Mouse (Mus musculus): ENCODE measurements at regions not wholly inside any gene's neighbourhood (a gene's known extent, or its start where the extent isn't known, plus 50 kb on each side); places are given as distances from the start of the nearest gene placed in this dataset.

DNA sequence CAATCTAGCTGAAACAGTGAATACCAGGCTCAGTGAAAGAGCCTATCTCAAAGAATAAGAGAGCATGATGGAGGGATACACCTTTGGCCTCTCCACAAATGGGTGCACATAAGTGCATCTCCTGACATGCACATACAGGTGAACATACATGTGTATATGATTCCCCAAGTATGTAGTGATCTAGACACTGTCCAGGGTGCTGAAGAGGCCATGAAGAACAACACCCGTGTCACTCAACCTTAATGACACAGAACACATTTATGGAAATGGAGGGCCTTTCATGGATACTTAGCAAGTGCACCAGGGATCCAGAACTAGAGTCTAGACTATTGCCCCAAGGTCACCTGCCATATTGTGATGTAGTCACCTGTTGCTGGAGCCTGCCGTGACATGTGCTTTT is 56.9 kb downstream of the Spata19 start:
- Histone ChIP-seq H3K36me3 (ENCODE audit: control insufficient read depth, insufficient read depth, low read length) (no peaks in the 10 kb centered on the region), H3K27ac (ENCODE audit: low read depth, low read length) (no peak overlapping the region), H3K27me3 (ENCODE audit: control insufficient read depth, insufficient read depth, low read length) (no peaks in the 10 kb centered on the region), H3K4me2 (ENCODE audit: low read depth, low read length) (no peak overlapping the region), H3K4me3 (ENCODE audit: low read depth, low read length) (no peak overlapping the region), H3K9ac (replicated peaks; ENCODE audit: low read depth, low read length) (no peak overlapping the region), H3K9me3 (ENCODE audit: control insufficient read depth, low read length) (no peaks in the 10 kb centered on the region), H3K4me1 (ENCODE audit: control insufficient read depth, insufficient read depth, low read length) (no peaks in the 10 kb centered on the region)
- WGBS = 88% methylated on average over 2 of the region's 2 CpGs
- ATAC-seq (ENCODE audit: low read depth) = no peak

DNA sequence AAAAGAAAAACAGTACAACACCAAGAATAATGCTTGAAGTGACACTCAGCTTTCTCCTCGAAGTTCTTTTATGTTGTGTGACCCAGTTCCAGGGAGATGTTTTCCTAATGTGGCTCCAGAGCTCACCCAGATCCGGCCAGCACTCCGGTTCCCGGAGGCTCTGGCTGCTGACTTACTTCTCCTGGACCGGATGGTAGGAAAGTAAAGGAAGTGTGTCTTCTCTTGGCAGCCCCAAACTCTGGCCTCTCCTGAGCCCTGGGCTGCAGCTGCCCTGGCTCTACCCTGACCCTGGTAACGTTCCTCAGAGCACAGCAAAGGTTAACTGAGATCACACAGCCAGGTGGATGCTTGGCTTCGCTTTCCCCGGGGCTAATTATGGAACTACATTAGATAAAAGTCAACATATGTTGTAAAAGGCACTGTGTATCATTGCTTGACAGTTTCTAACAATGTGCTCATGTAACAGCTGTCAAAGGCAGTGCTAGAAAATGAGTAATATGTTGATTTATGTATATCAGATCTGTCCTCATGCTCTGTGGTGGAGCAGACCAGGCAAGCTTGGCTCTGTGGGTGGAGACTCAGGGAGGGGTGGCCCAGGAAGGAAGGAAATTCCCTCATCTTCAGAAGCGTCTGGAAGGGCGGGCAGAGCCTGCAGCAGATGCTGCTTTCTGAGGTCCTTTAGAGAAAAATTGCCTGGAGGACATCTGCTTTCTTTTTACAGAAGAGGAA is 57.5 kb downstream of the Spata19 start:
- H3K27ac ChIP-seq (ENCODE audit: low read depth, low read length) = no peak overlapping the region
- no peaks in the 10 kb centered on the region for H3K4me1 ChIP-seq (ENCODE audit: control insufficient read depth, insufficient read depth, low read length)
- 66% methylated on average over 10 of the region's 10 CpGs for WGBS
- no peak overlapping the region for H3K4me3 ChIP-seq (ENCODE audit: low read depth, low read length)
- no peaks in the 10 kb centered on the region for H3K9me3 ChIP-seq (ENCODE audit: control insufficient read depth, low read length)
- no peaks in the 10 kb centered on the region for H3K36me3 ChIP-seq (ENCODE audit: control insufficient read depth, insufficient read depth, low read length)
- H3K4me2 ChIP-seq (ENCODE audit: low read depth, low read length) = no peak overlapping the region
- no peak overlapping the region for H3K9ac ChIP-seq (replicated peaks; ENCODE audit: low read depth, low read length)
- H3K27me3 ChIP-seq (ENCODE audit: control insufficient read depth, insufficient read depth, low read length) = no peaks in the 10 kb centered on the region
- ATAC-seq (ENCODE audit: low read depth) = no peak

DNA sequence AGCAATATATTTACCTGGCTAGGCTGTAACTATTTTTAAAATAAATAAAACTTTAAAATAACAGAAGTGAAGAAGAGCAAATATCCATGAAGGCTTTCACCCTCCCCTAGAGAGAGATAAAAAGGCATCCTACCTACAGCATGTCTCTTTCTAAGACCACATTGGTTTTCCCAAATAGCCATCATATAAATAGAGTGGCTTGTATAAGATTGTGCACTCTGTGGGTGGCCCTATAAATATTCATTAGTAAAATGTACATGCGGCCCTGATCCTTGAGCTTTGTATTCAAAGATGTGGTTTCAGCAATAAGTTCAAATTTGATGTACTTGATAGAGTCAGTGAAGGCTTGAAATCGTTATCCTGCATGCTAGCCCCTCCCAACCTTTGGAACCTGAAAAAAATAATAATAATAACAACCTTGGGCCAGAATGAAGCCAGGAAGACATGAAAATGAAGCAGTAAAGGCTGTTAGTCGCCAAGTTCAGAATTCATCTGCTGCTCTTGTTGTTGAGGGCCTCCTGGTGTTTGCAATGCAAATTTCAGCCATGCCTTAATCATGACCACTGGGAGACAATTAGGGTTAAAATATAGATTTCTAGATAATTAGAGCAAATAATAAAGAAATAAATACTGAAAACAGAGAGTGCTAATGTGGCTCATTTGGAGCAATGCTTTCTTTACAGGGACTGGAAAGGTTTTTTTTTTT is 61.9 kb downstream of the Spata19 start:
- no peak overlapping the region for H3K9ac ChIP-seq (replicated peaks; ENCODE audit: low read depth, low read length)

DNA sequence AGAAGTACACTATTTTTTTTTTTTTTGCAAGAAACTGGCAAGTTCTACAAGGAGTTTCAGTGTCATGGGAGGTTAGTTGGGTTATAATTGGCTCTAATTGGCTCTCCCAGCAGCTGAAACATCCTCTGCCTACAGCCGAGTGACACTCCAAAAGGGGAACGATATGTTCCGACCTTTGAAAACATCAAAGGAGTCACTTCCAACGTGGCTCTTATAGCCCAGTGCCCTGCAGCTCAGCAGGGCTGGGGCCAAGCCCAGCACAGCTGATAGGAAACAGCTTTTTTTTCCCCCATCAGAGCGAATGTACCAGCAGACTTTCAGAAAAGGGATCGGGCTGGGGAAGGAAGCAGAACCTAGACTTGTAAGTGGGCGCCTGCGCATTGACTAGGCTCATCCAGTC is 64.4 kb downstream of the Spata19 start:
- 33% methylated on average over 8 of the region's 8 CpGs for WGBS
- ATAC-seq (ENCODE audit: low read depth) = no peak
- Histone ChIP-seq H3K36me3 (ENCODE audit: control insufficient read depth, insufficient read depth, low read length) (no peaks in the 10 kb centered on the region), H3K9me3 (ENCODE audit: control insufficient read depth, low read length) (no peaks in the 10 kb centered on the region), H3K4me1 (ENCODE audit: control insufficient read depth, insufficient read depth, low read length) (no peaks in the 10 kb centered on the region), H3K27me3 (ENCODE audit: control insufficient read depth, insufficient read depth, low read length) (no peaks in the 10 kb centered on the region), H3K4me2 (ENCODE audit: low read depth, low read length) (no peak overlapping the region), H3K9ac (replicated peaks; ENCODE audit: low read depth, low read length) (no peak overlapping the region), H3K27ac (ENCODE audit: low read depth, low read length) (no peak overlapping the region), H3K4me3 (ENCODE audit: low read depth, low read length) (no peak overlapping the region)

More for the DNA sequence above, 61.9 kb downstream of the Spata19 start:
- no peak for ATAC-seq (ENCODE audit: low read depth)
- H3K4me3 ChIP-seq (ENCODE audit: low read depth, low read length) = no peak overlapping the region
- WGBS = 24% methylated on average over 3 of the region's 3 CpGs
- no peaks in the 10 kb centered on the region for H3K36me3 ChIP-seq (ENCODE audit: control insufficient read depth, insufficient read depth, low read length)
- H3K4me1 ChIP-seq (ENCODE audit: control insufficient read depth, insufficient read depth, low read length) = no peaks in the 10 kb centered on the region
- H3K27ac ChIP-seq (ENCODE audit: low read depth, low read length) = no peak overlapping the region
- H3K4me2 ChIP-seq (ENCODE audit: low read depth, low read length) = no peak overlapping the region
- no peaks in the 10 kb centered on the region for H3K27me3 ChIP-seq (ENCODE audit: control insufficient read depth, insufficient read depth, low read length)
- no peaks in the 10 kb centered on the region for H3K9me3 ChIP-seq (ENCODE audit: control insufficient read depth, low read length)

DNA sequence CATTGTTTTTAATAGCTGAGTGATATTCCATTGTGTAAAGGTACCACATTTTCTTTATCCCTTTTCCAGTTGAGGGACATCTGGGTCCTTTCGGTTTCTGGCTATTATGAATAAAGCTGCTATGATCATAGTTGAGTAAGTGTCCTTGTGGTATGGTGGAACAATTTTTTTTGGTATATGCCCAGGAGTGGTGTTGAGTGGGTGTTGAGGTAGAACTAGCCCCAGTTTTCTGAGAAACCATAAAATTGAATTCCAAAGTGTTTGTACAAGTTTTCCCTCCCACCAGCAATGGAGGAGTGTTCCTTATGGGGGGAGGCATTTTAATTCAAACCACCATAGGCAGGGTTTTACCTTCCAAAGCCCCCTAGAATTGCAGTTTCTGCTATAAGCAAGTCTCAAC is 67.4 kb downstream of the Spata19 start:
- WGBS = 92% methylated on average over 1 of the region's 1 CpGs

DNA sequence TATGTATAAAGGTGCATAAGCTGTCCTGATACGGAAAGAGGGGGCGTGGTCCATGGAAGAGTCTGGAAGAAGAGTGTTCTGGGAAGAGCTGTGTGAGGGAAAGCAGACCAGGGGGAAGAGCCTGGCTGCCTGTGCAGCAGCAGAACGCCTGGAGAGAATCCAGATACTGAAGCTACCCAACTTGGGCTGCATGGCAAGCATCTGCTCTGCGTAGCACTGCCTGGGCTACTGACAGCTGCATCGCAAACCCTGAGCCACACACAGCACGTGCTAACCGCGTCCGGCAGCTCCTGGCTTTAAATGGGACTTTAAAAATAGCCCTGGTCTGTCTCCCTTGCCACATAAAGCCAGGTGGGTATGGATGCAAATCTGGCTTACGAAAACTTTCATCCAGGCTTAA is 78.9 kb downstream of the Spata19 start:
- 81% methylated on average over 10 of the region's 10 CpGs for WGBS
- ATAC-seq (ENCODE audit: low read depth) = no peak

More for the DNA sequence above, 67.4 kb downstream of the Spata19 start:
- H3K27me3 ChIP-seq (ENCODE audit: control insufficient read depth, insufficient read depth, low read length) = no peaks in the 10 kb centered on the region
- no peak overlapping the region for H3K27ac ChIP-seq (ENCODE audit: low read depth, low read length)
- H3K36me3 ChIP-seq (ENCODE audit: control insufficient read depth, insufficient read depth, low read length) = no peaks in the 10 kb centered on the region
- no peak overlapping the region for H3K4me3 ChIP-seq (ENCODE audit: low read depth, low read length)
- no peaks in the 10 kb centered on the region for H3K4me1 ChIP-seq (ENCODE audit: control insufficient read depth, insufficient read depth, low read length)
- ATAC-seq (ENCODE audit: low read depth) = no peak
- no peak overlapping the region for H3K9ac ChIP-seq (replicated peaks; ENCODE audit: low read depth, low read length)
- no peak overlapping the region for H3K4me2 ChIP-seq (ENCODE audit: low read depth, low read length)
- H3K9me3 ChIP-seq (ENCODE audit: control insufficient read depth, low read length) = no peaks in the 10 kb centered on the region

DNA sequence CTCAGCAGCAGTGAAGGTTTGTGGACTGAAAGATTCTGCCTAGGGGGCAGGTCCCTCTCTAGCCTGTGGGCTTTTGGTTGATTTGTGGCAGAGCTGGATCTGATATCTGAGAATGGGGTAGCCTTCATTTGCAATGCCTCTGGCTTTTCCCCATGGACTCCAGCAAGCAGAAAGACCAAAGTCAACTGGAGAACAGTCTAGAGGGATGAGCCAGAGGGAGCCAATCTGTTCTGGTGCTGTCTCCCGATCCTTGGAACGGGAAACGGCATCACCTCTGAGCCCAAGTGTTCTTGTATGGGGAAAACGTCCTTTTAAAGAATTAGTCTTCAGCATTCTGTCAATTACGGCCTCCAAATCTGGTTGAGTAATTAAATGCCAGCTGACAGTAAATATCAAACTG is 80.0 kb downstream of the Spata19 start:
- Histone ChIP-seq H3K9me3 (ENCODE audit: control insufficient read depth, low read length) (no peaks in the 10 kb centered on the region), H3K27ac (ENCODE audit: low read depth, low read length) (no peak overlapping the region), H3K9ac (replicated peaks; ENCODE audit: low read depth, low read length) (no peak overlapping the region), H3K4me2 (ENCODE audit: low read depth, low read length) (no peak overlapping the region), H3K36me3 (ENCODE audit: control insufficient read depth, insufficient read depth, low read length) (no peaks in the 10 kb centered on the region), H3K4me3 (ENCODE audit: low read depth, low read length) (no peak overlapping the region), H3K4me1 (ENCODE audit: control insufficient read depth, insufficient read depth, low read length) (no peaks in the 10 kb centered on the region), H3K27me3 (ENCODE audit: control insufficient read depth, insufficient read depth, low read length) (no peaks in the 10 kb centered on the region)
- WGBS = 48% methylated on average over 5 of the region's 5 CpGs
- no peak for ATAC-seq (ENCODE audit: low read depth)

More for the DNA sequence above, 78.9 kb downstream of the Spata19 start:
- Histone ChIP-seq H3K36me3 (ENCODE audit: control insufficient read depth, insufficient read depth, low read length) (no peaks in the 10 kb centered on the region), H3K4me3 (ENCODE audit: low read depth, low read length) (no peak overlapping the region), H3K4me1 (ENCODE audit: control insufficient read depth, insufficient read depth, low read length) (no peaks in the 10 kb centered on the region), H3K27ac (ENCODE audit: low read depth, low read length) (no peak overlapping the region), H3K4me2 (ENCODE audit: low read depth, low read length) (no peak overlapping the region), H3K9ac (replicated peaks; ENCODE audit: low read depth, low read length) (no peak overlapping the region), H3K9me3 (ENCODE audit: control insufficient read depth, low read length) (no peaks in the 10 kb centered on the region), H3K27me3 (ENCODE audit: control insufficient read depth, insufficient read depth, low read length) (no peaks in the 10 kb centered on the region)

DNA sequence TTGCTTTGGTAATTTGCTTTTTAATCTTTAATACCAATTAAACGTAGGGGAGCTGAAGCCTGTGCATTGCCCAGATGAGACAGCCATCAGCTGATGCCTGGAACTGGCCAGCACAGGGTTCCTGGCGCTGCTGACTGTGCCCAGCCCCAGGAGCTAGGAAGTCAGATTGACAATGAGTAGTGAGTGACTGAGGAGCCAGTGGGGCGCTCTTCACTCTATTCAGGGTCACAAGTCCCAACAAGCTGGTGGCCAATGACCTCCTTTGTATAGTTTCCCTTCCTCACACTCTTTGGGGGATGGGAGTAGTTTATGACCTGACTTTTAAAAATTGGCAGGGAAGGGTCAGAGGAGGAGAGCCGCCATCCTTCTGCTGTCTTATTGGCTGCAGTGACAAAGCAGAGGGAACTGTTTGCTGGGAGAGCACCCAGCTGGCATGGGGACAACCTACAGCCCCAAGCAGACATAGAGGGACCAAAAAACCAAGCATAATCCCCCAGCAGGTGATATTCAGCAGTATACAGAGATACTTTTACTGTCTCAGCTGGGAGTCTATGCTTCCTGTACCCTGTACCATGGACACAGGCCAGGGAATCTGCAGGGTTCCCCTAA is 80.6 kb downstream of the Spata19 start:
- no peaks in the 10 kb centered on the region for H3K4me1 ChIP-seq (ENCODE audit: control insufficient read depth, insufficient read depth, low read length)
- H3K27ac ChIP-seq (ENCODE audit: low read depth, low read length) = no peak overlapping the region
- no peaks in the 10 kb centered on the region for H3K36me3 ChIP-seq (ENCODE audit: control insufficient read depth, insufficient read depth, low read length)
- ATAC-seq (ENCODE audit: low read depth) = peak; percentile 46; the same call in 1 of the 2 replicates
- no peak overlapping the region for H3K9ac ChIP-seq (replicated peaks; ENCODE audit: low read depth, low read length)
- no peaks in the 10 kb centered on the region for H3K27me3 ChIP-seq (ENCODE audit: control insufficient read depth, insufficient read depth, low read length)
- no peak overlapping the region for H3K4me2 ChIP-seq (ENCODE audit: low read depth, low read length)
- no peak overlapping the region for H3K4me3 ChIP-seq (ENCODE audit: low read depth, low read length)
- no peaks in the 10 kb centered on the region for H3K9me3 ChIP-seq (ENCODE audit: control insufficient read depth, low read length)
- WGBS = 39% methylated on average over 4 of the region's 4 CpGs

DNA sequence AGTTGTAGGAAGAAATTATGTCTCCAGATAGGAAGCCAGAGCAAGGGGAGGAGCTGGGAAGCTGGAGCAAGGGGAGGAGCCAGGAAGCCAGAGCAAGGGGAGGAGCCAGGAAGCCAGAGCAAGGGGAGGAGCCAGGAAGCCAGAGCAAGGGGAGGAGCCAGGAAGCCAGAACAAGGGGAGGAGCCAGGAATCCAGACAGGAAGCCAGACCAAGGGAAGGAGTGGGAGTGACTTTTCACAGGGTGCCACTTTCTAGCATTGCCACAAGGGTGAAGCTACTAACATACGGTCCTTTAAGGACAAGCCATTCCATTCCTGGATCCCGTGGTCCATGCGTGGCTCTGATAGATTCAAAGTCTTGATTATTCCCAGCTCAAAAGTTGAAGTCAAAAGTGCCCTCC is 81.7 kb downstream of the Spata19 start:
- Histone ChIP-seq H3K9ac (replicated peaks; ENCODE audit: low read depth, low read length) (no peak overlapping the region), H3K27me3 (ENCODE audit: control insufficient read depth, insufficient read depth, low read length) (no peaks in the 10 kb centered on the region), H3K36me3 (ENCODE audit: control insufficient read depth, insufficient read depth, low read length) (no peaks in the 10 kb centered on the region), H3K4me3 (ENCODE audit: low read depth, low read length) (no peak overlapping the region), H3K4me2 (ENCODE audit: low read depth, low read length) (no peak overlapping the region), H3K27ac (ENCODE audit: low read depth, low read length) (no peak overlapping the region), H3K4me1 (ENCODE audit: control insufficient read depth, insufficient read depth, low read length) (no peaks in the 10 kb centered on the region), H3K9me3 (ENCODE audit: control insufficient read depth, low read length) (no peaks in the 10 kb centered on the region)
- no peak for ATAC-seq (ENCODE audit: low read depth)
- WGBS = 98% methylated on average over 3 of the region's 3 CpGs
